Mouse (Mus musculus) forebrain, embryonic 11.5 days (tissue): Measurements from ENCODE around the gene Pramef12. TPM values are rescaled to one million over a fixed set of nuclear protein-coding genes. Genes with fewer than 3 reads are reported as not detected.

Source experiments
- ATAC-seq: fragments of 200-750 bp; cut with Nextera tagmentation; replicated peaks from 2 replicates; pipeline ENCODE4 v1.8.0; 2017; ENCODE audit warnings: moderate TSS enrichment; ENCODE audit not compliant: low FRiP score
- DNase-seq: peaks from one replicate; pipeline ENCODE4 v3.0.0-alpha.2; 2017; ENCODE audit warnings: low spot score
- H3K27ac ChIP-seq: fragments of 300-500 bp; sonication (generic); 2 replicates; pipeline ENCODE4 v1.5.1; 2014; ENCODE audit warnings: low read depth, low read length
- H3K27me3 ChIP-seq: fragments of 300-500 bp; sonication (generic); 2 replicates; pipeline ENCODE4 v1.6.1; 2014; ENCODE audit warnings: mild to moderate bottlenecking, low read length, mixed read lengths; ENCODE audit not compliant: control insufficient read depth, insufficient read depth
- H3K36me3 ChIP-seq: fragments of 300-500 bp; sonication (generic); 2 replicates; pipeline ENCODE4 v1.6.1; 2014; ENCODE audit warnings: mild to moderate bottlenecking, low read length, moderate library complexity, mixed read lengths; ENCODE audit not compliant: control insufficient read depth, insufficient read depth
- H3K4me1 ChIP-seq: fragments of 300-500 bp; sonication (generic); replicated peaks from 2 replicates; pipeline ENCODE4 v1.6.1; 2014; ENCODE audit warnings: low read length, mixed read lengths; ENCODE audit not compliant: control insufficient read depth, insufficient read depth
- H3K4me2 ChIP-seq: fragments of 300-500 bp; sonication (generic); 2 replicates; pipeline ENCODE4 v1.6.1; 2014; ENCODE audit warnings: low read depth, mild to moderate bottlenecking, low read length, moderate library complexity, mixed read lengths; ENCODE audit not compliant: severe bottlenecking
- H3K4me3 ChIP-seq: fragments of 300-500 bp; sonication (generic); 2 replicates; pipeline ENCODE4 v1.5.1; 2014; ENCODE audit warnings: low read depth, low read length
- H3K9ac ChIP-seq: fragments of 300-500 bp; sonication (generic); 2 replicates; pipeline ENCODE4 v1.6.1; 2014; ENCODE audit warnings: low read length
- H3K9me3 ChIP-seq: fragments of 300-500 bp; sonication (generic); 2 replicates; pipeline ENCODE4 v1.6.1; 2016; ENCODE audit warnings: low read length, mixed read lengths; ENCODE audit not compliant: control insufficient read depth
- whole genome bisulfite sequencing: fragments of 180-500 bp; shearing (Covaris S2); extraction: QIAGEN DNeasy Blood & Tissue Kit; methylation state at CpG from one replicate; pipeline ENCODE4 v1.1.7; 2014; 5-methylcytosine and 5-hydroxymethylcytosine counted together
- polyA plus RNA-seq: library from polyadenylated mRNA; unstranded; fragments of >200 nt; fragmentation: Nextera tagmentation; extraction: Ambion mirVana; gene quantifications from 2 replicates; pipeline ENCODE4 v1.2.1, GENCODE M21; 2014

The Pramef12 gene
- polyA plus RNA-seq, result not detected in 2 replicates

GRCm38 (mm10) chr4:144408290-144408689 is at the start of gene Pramef12:
TSS of gene Pramef12 (minus strand) at chr4:144408464.
- Histone ChIP-seq H3K4me3 (no peak within 1 kb of the TSS), H3K9ac (no peak within 1 kb of the TSS), H3K36me3 (no peaks in the 10 kb centered on the region), H3K27me3 (no peaks in the 10 kb centered on the region), H3K9me3 (peaks cover 2% of the 10 kb centered on the region; the same call in 1 of the 2 replicates), H3K4me1 (no peaks in the 10 kb centered on the region), H3K27ac (no peak within 1 kb of the TSS), H3K4me2 (no peak within 1 kb of the TSS)
- DNase-seq (no peak), ATAC-seq (no peak)
- 78% methylated on average over 9 of the region's 9 CpGs for WGBS

GRCm38 (mm10) chr4:144453217-144453616 is 45.0 kb upstream of the Pramef12 start, which contains the start of gene Gm9944:
TSS of gene Gm9944 (minus strand) at chr4:144453317.
- WGBS, result 72% methylated on average over 2 of the region's 2 CpGs
- no peaks in the 10 kb centered on the region for H3K4me1 ChIP-seq
- H3K9me3 ChIP-seq, result peaks cover 6% of the 10 kb centered on the region; the same call in 1 of the 2 replicates
- H3K36me3 ChIP-seq, result no peaks in the 10 kb centered on the region
- DNase-seq (no peak), ATAC-seq (no peak)
- no peak within 1 kb of the TSS for H3K4me2 ChIP-seq
- H3K4me3 ChIP-seq, result no peak within 1 kb of the TSS
- no peak within 1 kb of the TSS for H3K27ac ChIP-seq
- no peaks in the 10 kb centered on the region for H3K27me3 ChIP-seq
- no peak within 1 kb of the TSS for H3K9ac ChIP-seq

GRCm38 (mm10) chr4:144448546-144448945 is 40.3 kb upstream of the Pramef12 start:
- Histone ChIP-seq H3K27ac (no peak overlapping the region), H3K4me3 (no peak overlapping the region), H3K9me3 (no peaks in the 10 kb centered on the region; the same call in 1 of the 2 replicates), H3K9ac (no peak overlapping the region), H3K4me1 (no peaks in the 10 kb centered on the region), H3K4me2 (no peak overlapping the region), H3K27me3 (no peaks in the 10 kb centered on the region), H3K36me3 (no peaks in the 10 kb centered on the region)
- DNase-seq, result no peak
- 82% methylated on average over 2 of the region's 2 CpGs for WGBS
- no peak for ATAC-seq

- no peaks in the 10 kb centered on the region for H3K36me3 ChIP-seq
- DNase-seq, result no peak
- 90% methylated on average over 1 of the region's 1 CpGs for WGBS
Observed at GRCm38 (mm10) chr4:144441582-144441981, 33.3 kb upstream of the Pramef12 start.

DNA sequence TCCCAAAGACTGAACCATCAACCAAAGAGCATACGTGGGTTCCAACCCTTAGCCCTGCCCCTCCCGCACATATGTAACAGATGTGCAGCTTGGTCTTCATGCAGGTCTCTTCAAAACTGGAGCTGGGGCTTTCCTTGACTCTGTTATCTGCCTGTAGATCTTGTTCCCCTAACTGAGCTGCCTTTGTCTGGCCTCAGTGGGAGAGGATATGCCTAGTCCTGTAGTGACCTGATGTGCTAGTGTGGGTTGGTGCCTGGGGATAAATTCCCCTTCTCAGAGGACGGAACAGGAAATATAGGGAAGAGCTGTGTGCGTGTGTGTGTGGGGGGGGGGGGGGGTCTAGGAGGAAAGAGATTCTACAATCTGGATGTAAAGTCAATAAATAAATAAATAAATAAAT is 32.8 kb upstream of the Pramef12 start:
- H3K27ac ChIP-seq, result no peak overlapping the region

More at GRCm38 (mm10) chr4:144441582-144441981, 33.3 kb upstream of the Pramef12 start:
- no peak overlapping the region for H3K27ac ChIP-seq
- H3K9ac ChIP-seq, result no peak overlapping the region
- H3K27me3 ChIP-seq, result no peaks in the 10 kb centered on the region
- ATAC-seq, result no peak
- H3K4me2 ChIP-seq, result no peak overlapping the region
- no peaks in the 10 kb centered on the region for H3K4me1 ChIP-seq
- no peak overlapping the region for H3K4me3 ChIP-seq
- H3K9me3 ChIP-seq, result peaks cover 2% of the 10 kb centered on the region; the same call in 1 of the 2 replicates

GRCm38 (mm10) chr4:144438672-144439071 is 30.4 kb upstream of the Pramef12 start, which contains the start of gene 1700012P22Rik:
TSS of gene 1700012P22Rik (minus strand) at chr4:144438772.
- ATAC-seq (no peak), DNase-seq (no peak)
- Histone ChIP-seq H3K27me3 (no peaks in the 10 kb centered on the region), H3K36me3 (no peaks in the 10 kb centered on the region), H3K9ac (no peak within 1 kb of the TSS), H3K4me3 (no peak within 1 kb of the TSS), H3K9me3 (peaks cover 2% of the 10 kb centered on the region; the same call in 1 of the 2 replicates), H3K4me2 (no peak within 1 kb of the TSS), H3K27ac (no peak within 1 kb of the TSS), H3K4me1 (no peaks in the 10 kb centered on the region)

More for the DNA sequence above, 32.8 kb upstream of the Pramef12 start:
- no peaks in the 10 kb centered on the region for H3K36me3 ChIP-seq
- peaks cover 2% of the 10 kb centered on the region; the same call in 1 of the 2 replicates for H3K9me3 ChIP-seq
- H3K4me1 ChIP-seq, result no peaks in the 10 kb centered on the region
- H3K4me3 ChIP-seq, result no peak overlapping the region
- H3K9ac ChIP-seq, result no peak overlapping the region
- ATAC-seq (no peak), DNase-seq (no peak)
- H3K27me3 ChIP-seq, result no peaks in the 10 kb centered on the region
- WGBS, result 92% methylated on average over 4 of the region's 4 CpGs
- no peak overlapping the region for H3K4me2 ChIP-seq

- ATAC-seq (no peak), DNase-seq (no peak)
- H3K9ac ChIP-seq, result no peak overlapping the region
- H3K4me1 ChIP-seq, result no peaks in the 10 kb centered on the region
- no peak overlapping the region for H3K27ac ChIP-seq
- 95% methylated on average over 5 of the region's 5 CpGs for WGBS
- no peaks in the 10 kb centered on the region for H3K36me3 ChIP-seq
- peaks cover 2% of the 10 kb centered on the region; the same call in 1 of the 2 replicates for H3K9me3 ChIP-seq
- no peak overlapping the region for H3K4me2 ChIP-seq
- no peak overlapping the region for H3K4me3 ChIP-seq
- no peaks in the 10 kb centered on the region for H3K27me3 ChIP-seq
Observed at GRCm38 (mm10) chr4:144433216-144433615, 25.0 kb upstream of the Pramef12 start.

- Histone ChIP-seq H3K27ac (no peak overlapping the region), H3K9ac (no peak overlapping the region), H3K4me2 (no peak overlapping the region), H3K9me3 (no peaks in the 10 kb centered on the region; the same call in 1 of the 2 replicates), H3K4me1 (no peaks in the 10 kb centered on the region), H3K36me3 (no peaks in the 10 kb centered on the region), H3K4me3 (no peak overlapping the region), H3K27me3 (no peaks in the 10 kb centered on the region)
- 90% methylated on average over 2 of the region's 2 CpGs for WGBS
- ATAC-seq (no peak), DNase-seq (no peak)
Observed at GRCm38 (mm10) chr4:144430723-144431122, 22.5 kb upstream of the Pramef12 start.

DNA sequence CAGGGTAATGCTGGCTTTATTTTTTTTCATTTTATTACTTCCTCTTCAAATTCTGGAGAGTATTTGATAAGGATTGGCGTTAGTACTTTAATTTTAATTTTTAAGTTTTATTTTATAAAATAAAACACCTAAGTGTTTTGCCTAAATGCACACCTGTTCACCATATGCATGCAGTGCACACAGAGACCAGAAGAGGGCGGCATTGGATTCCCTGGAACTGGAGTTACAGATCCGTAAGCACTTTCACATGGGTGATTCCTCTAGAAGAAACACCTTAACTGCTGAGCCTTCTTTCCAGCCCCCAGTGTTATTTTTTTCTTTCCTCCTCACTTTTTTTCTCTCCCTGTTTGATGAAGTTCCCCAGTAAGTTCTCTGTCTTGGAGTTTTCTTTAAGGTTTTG is 20.6 kb upstream of the Pramef12 start:
- no peak for ATAC-seq
- H3K9ac ChIP-seq, result no peak overlapping the region
- no peaks in the 10 kb centered on the region for H3K27me3 ChIP-seq
- no peak for DNase-seq
- H3K4me2 ChIP-seq, result no peak overlapping the region
- no peaks in the 10 kb centered on the region for H3K4me1 ChIP-seq
- no peak overlapping the region for H3K4me3 ChIP-seq
- H3K9me3 ChIP-seq, result no peaks in the 10 kb centered on the region; the same call in 1 of the 2 replicates
- no peaks in the 10 kb centered on the region for H3K36me3 ChIP-seq
- WGBS, result 17% methylated on average over 3 of the region's 3 CpGs
- no peak overlapping the region for H3K27ac ChIP-seq
